Mouse (Mus musculus) kidney, adult 2 months (tissue): ENCODE data around the gene Clpp.

Experiments
- CTCF ChIP-seq: fragments of 200-500 bp; conservative IDR thresholded peaks from 2 replicates; pipeline ENCODE4 v1.5.1; 2011; ENCODE audit warnings: low read depth, mild to moderate bottlenecking, control low read depth, low read length, moderate library complexity, mixed read lengths; ENCODE audit not compliant: insufficient read depth, insufficient read length
- POLR2A ChIP-seq: fragments of 200-500 bp; IDR thresholded peaks from one replicate; pipeline ENCODE4 v1.6.1; 2011; ENCODE audit warnings: low read depth, low read length, control low read depth

- TF ChIP-seq POLR2A (no peak), CTCF (no peak)
Measured at GRCm38 (mm10) chr17:57010911-57011235, 20.8 kb downstream of the Clpp start.
